Mouse (Mus musculus): ENCODE results near the gene Micu2. TPM values are rescaled to one million over a fixed set of nuclear protein-coding genes. Genes with fewer than 3 reads are reported as not detected.

The Micu2 gene
- polyA plus RNA-seq, 1 experiment from 2014 or later: 54.1 TPM

GRCm38 (mm10) chr14:57999402-57999734, 306 bp upstream of the Micu2 start:
- Histone ChIP-seq H3K27ac (ENCODE audit: low read depth) (no peak overlapping the region), H3K4me1 (ENCODE audit: insufficient read depth) (no peaks in the 10 kb centered on the region), H3K4me3 (ENCODE audit: low read depth, low read length) (peak overlapping the region; percentile 89), H3K4me2 (peak overlapping the region; percentile 76), H3K9me3 (ENCODE audit: low read depth, low read length) (no peaks in the 10 kb centered on the region), H3K36me3 (ENCODE audit: insufficient read depth) (no peaks in the 10 kb centered on the region), H3K9ac (peak overlapping the region; percentile 89; the same call in 1 of the 2 replicates), H3K27me3 (ENCODE audit: insufficient read depth, low read length) (no peaks in the 10 kb centered on the region)
- ATAC-seq (ENCODE audit: insufficient read depth) (no peak), DNase-seq (no peak)
- no peak for TF ChIP-seq CTCF (IDR thresholded peaks at IDR 0.05; ENCODE audit: low read depth)
- 31% methylated on average over 5 of the region's 5 CpGs for WGBS

GRCm38 (mm10) chr14:57997431-57997830, 1.6 kb downstream of the Micu2 start:
- no peak overlapping the region for H3K4me2 ChIP-seq
- TF ChIP-seq CTCF (IDR thresholded peaks at IDR 0.05; ENCODE audit: low read depth): no peak
- no peak overlapping the region for H3K4me3 ChIP-seq (ENCODE audit: low read depth, low read length)
- no peaks in the 10 kb centered on the region for H3K9me3 ChIP-seq (ENCODE audit: low read depth, low read length)
- H3K36me3 ChIP-seq (ENCODE audit: insufficient read depth): no peaks in the 10 kb centered on the region
- no peak for DNase-seq
- no peak overlapping the region for H3K9ac ChIP-seq
- ATAC-seq (ENCODE audit: insufficient read depth): no peak
- H3K27ac ChIP-seq (ENCODE audit: low read depth): no peak overlapping the region
- no peaks in the 10 kb centered on the region for H3K27me3 ChIP-seq (ENCODE audit: insufficient read depth, low read length)
- WGBS: 42% methylated on average over 1 of the region's 1 CpGs
- H3K4me1 ChIP-seq (ENCODE audit: insufficient read depth): no peaks in the 10 kb centered on the region

- no peak for TF ChIP-seq CTCF (IDR thresholded peaks at IDR 0.05; ENCODE audit: low read depth)
- WGBS: 91% methylated on average over 3 of the region's 3 CpGs
- Histone ChIP-seq H3K4me2 (no peak overlapping the region), H3K36me3 (ENCODE audit: insufficient read depth) (no peaks in the 10 kb centered on the region), H3K27me3 (ENCODE audit: insufficient read depth, low read length) (no peaks in the 10 kb centered on the region), H3K4me1 (ENCODE audit: insufficient read depth) (no peaks in the 10 kb centered on the region), H3K4me3 (ENCODE audit: low read depth, low read length) (no peak overlapping the region), H3K9ac (no peak overlapping the region), H3K9me3 (ENCODE audit: low read depth, low read length) (no peaks in the 10 kb centered on the region), H3K27ac (ENCODE audit: low read depth) (no peak overlapping the region)
- ATAC-seq (ENCODE audit: insufficient read depth) (no peak), DNase-seq (no peak)
Observed at GRCm38 (mm10) chr14:57996210-57996609, 2.9 kb downstream of the Micu2 start.

- ATAC-seq (ENCODE audit: insufficient read depth): no peak
- Histone ChIP-seq H3K9me3 (ENCODE audit: low read depth, low read length) (peaks cover 6% of the 10 kb centered on the region; the same call in 1 of the 2 replicates), H3K27me3 (ENCODE audit: insufficient read depth, low read length) (no peaks in the 10 kb centered on the region), H3K27ac (ENCODE audit: low read depth) (no peak overlapping the region), H3K4me2 (no peak overlapping the region), H3K4me3 (ENCODE audit: low read depth, low read length) (no peak overlapping the region), H3K36me3 (ENCODE audit: insufficient read depth) (0 out of 2 replicates have a peak, but pooled peaks cover 8% of the 10 kb centered on the region), H3K9ac (no peak overlapping the region), H3K4me1 (ENCODE audit: insufficient read depth) (no peaks in the 10 kb centered on the region)
- no peak for DNase-seq
- no peak for TF ChIP-seq CTCF (IDR thresholded peaks at IDR 0.05; ENCODE audit: low read depth)
Observed at GRCm38 (mm10) chr14:57991761-57992160, 7.3 kb downstream of the Micu2 start.

- ATAC-seq (ENCODE audit: insufficient read depth): no peak
- Histone ChIP-seq H3K4me2 (no peak overlapping the region), H3K9ac (no peak overlapping the region), H3K4me1 (ENCODE audit: insufficient read depth) (no peaks in the 10 kb centered on the region), H3K36me3 (ENCODE audit: insufficient read depth) (0 out of 2 replicates have a peak, but pooled peaks cover 10% of the 10 kb centered on the region), H3K27ac (ENCODE audit: low read depth) (no peak overlapping the region), H3K9me3 (ENCODE audit: low read depth, low read length) (peaks cover 6% of the 10 kb centered on the region; the same call in 1 of the 2 replicates), H3K4me3 (ENCODE audit: low read depth, low read length) (no peak overlapping the region), H3K27me3 (ENCODE audit: insufficient read depth, low read length) (no peaks in the 10 kb centered on the region)
- no peak for DNase-seq
- 97% methylated on average over 2 of the region's 2 CpGs for WGBS
- TF ChIP-seq CTCF (IDR thresholded peaks at IDR 0.05; ENCODE audit: low read depth): no peak
Observed at GRCm38 (mm10) chr14:57989162-57989561, 9.9 kb downstream of the Micu2 start.

- 0 out of 2 replicates have a peak, but pooled peaks cover 4% of the 10 kb centered on the region for H3K4me1 ChIP-seq (ENCODE audit: insufficient read depth)
- no peak for TF ChIP-seq CTCF (IDR thresholded peaks at IDR 0.05; ENCODE audit: low read depth)
- H3K9ac ChIP-seq: no peak overlapping the region
- H3K27me3 ChIP-seq (ENCODE audit: insufficient read depth, low read length): no peaks in the 10 kb centered on the region
- H3K4me3 ChIP-seq (ENCODE audit: low read depth, low read length): no peak overlapping the region
- H3K27ac ChIP-seq (ENCODE audit: low read depth): no peak overlapping the region
- H3K9me3 ChIP-seq (ENCODE audit: low read depth, low read length): peaks cover 6% of the 10 kb centered on the region; the same call in 1 of the 2 replicates
- ATAC-seq (ENCODE audit: insufficient read depth): no peak
- 0 out of 2 replicates have a peak, but pooled peaks cover 10% of the 10 kb centered on the region for H3K36me3 ChIP-seq (ENCODE audit: insufficient read depth)
- 70% methylated on average over 2 of the region's 2 CpGs for WGBS
- no peak for DNase-seq
- H3K4me2 ChIP-seq: no peak overlapping the region
Observed at GRCm38 (mm10) chr14:57985780-57986179, 13.3 kb downstream of the Micu2 start.

- no peak overlapping the region for H3K4me2 ChIP-seq
- H3K4me1 ChIP-seq (ENCODE audit: insufficient read depth): 0 out of 2 replicates have a peak, but pooled peaks cover 4% of the 10 kb centered on the region
Observed at GRCm38 (mm10) chr14:57982450-57982849, 16.6 kb downstream of the Micu2 start.

More at GRCm38 (mm10) chr14:57982450-57982849, 16.6 kb downstream of the Micu2 start:
- Histone ChIP-seq H3K27ac (ENCODE audit: low read depth) (no peak overlapping the region), H3K9me3 (ENCODE audit: low read depth, low read length) (no peaks in the 10 kb centered on the region), H3K9ac (no peak overlapping the region), H3K36me3 (ENCODE audit: insufficient read depth) (0 out of 2 replicates have a peak, but pooled peaks cover 8% of the 10 kb centered on the region), H3K27me3 (ENCODE audit: insufficient read depth, low read length) (no peaks in the 10 kb centered on the region), H3K4me3 (ENCODE audit: low read depth, low read length) (no peak overlapping the region)
- DNase-seq (no peak), ATAC-seq (ENCODE audit: insufficient read depth) (no peak)
- TF ChIP-seq CTCF (IDR thresholded peaks at IDR 0.05; ENCODE audit: low read depth): no peak
- 35% methylated on average over 7 of the region's 7 CpGs for WGBS

Data from lung, embryonic 14.5 days (tissue).